ENCODE assay signal across 11 mouse cellular contexts in the genomic region with DNA sequence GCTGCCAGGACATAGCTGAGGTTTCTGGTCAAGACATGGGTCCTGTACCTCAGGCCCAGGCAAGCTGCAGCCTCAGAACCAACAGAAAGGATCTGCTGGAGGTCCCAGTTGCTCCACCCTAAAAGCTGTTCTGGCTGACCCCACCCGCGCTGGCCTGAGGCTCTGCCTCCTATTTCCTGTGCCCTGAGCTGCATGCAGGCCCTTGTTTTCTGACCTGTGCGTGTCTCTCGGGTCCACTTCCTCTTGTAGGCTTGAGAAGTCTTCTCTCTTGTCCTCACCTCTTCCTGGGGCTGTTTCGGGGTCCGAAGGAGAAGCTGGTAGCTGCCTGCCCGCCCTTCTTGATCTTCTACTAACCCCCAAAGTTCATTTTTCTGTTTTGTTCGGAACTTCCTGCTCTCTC. TPM values are rescaled to one million over a fixed set of nuclear protein-coding genes. Genes with fewer than 3 reads are reported as not detected.
DNase-seq lines count a peak whose midpoint lies in the region; ATAC-seq and TF ChIP-seq lines count a peak whose summit lies in the region.
"Had no signal": no experiment of that assay in that cellular context is flagged by ENCODE, and none has a peak within 500 bp of the region (broad histone marks: within the 10 kb centered on the region; RNA-seq: fewer than 3 reads in every experiment).

No protein-coding gene starts in this region.

- WGBS in spleen, adult 2 months: 35% methylated on average over 8 of the region's 8 CpGs
- 24% methylated on average over 8 of the region's 8 CpGs for WGBS in liver, embryonic 16.5 days (ENCODE audit: insufficient replicate concordance)
- WGBS in forebrain, postnatal 0 days: 83% methylated on average over 8 of the region's 8 CpGs

- DNase-seq in adrenal gland, postnatal 10 days: peak; percentile 35
- DNase-seq in adrenal gland, postnatal 4 days (ENCODE audit: low spot score in 2 of 2): no peak
- DNase-seq in spleen, adult 2 months (ENCODE audit: low read depth in 1 of 2, low spot score in 2 of 2): no peak
- DNase-seq in spleen, adult 12 weeks (ENCODE audit: low spot score): no peak
- peak; percentile 47 to 73 for DNase-seq in spleen, postnatal 4 days (ENCODE audit: low spot score in 2 of 2)
- no peak for DNase-seq in forebrain, postnatal 0 days

- H3K27me3 ChIP-seq in spleen, adult 2 months (ENCODE audit: control insufficient read depth, insufficient read depth, low read length): no peaks in the 10 kb centered on the region
- H3K27me3 ChIP-seq in liver, embryonic 16.5 days (ENCODE audit: control insufficient read depth, insufficient read depth, low read depth, low read length): peaks cover 2% of the 10 kb centered on the region
- no peaks in the 10 kb centered on the region for H3K27me3 ChIP-seq in forebrain, postnatal 0 days (ENCODE audit: insufficient read depth, low read length)

- H3K4me1 ChIP-seq in spleen, adult 2 months (ENCODE audit: control insufficient read depth, insufficient read depth, insufficient read length): peaks cover 10% of the 10 kb centered on the region; the same call in 1 of the 2 replicates
- H3K4me1 ChIP-seq in liver, embryonic 16.5 days (ENCODE audit: control insufficient read depth, low read depth, low read length): peaks cover 2% of the 10 kb centered on the region
- H3K4me1 ChIP-seq in forebrain, postnatal 0 days (ENCODE audit: insufficient read depth): 0 out of 2 replicates have a peak, but pooled peaks cover 2% of the 10 kb centered on the region

- no peaks in the 10 kb centered on the region for H3K36me3 ChIP-seq in spleen, adult 2 months (ENCODE audit: control insufficient read depth, insufficient read depth, low read length)
- no peaks in the 10 kb centered on the region for H3K36me3 ChIP-seq in liver, embryonic 16.5 days (ENCODE audit: control insufficient read depth, insufficient read depth)
- no peaks in the 10 kb centered on the region for H3K36me3 ChIP-seq in forebrain, postnatal 0 days (ENCODE audit: insufficient read depth)
- H3K36me3 ChIP-seq: embryonic facial prominence, embryonic 13.5 days had no signal

- H3K4me3 ChIP-seq in spleen, adult 2 months (ENCODE audit: extremely low read depth, insufficient read depth, insufficient read length): no peak overlapping the region
- H3K4me3 ChIP-seq in liver, embryonic 16.5 days (ENCODE audit: low read depth, low read length): no peak overlapping the region
- no peak overlapping the region for H3K4me3 ChIP-seq in forebrain, postnatal 0 days (ENCODE audit: low read depth, low read length)
- H3K4me3 ChIP-seq: embryonic facial prominence, embryonic 13.5 days; left cerebral cortex, adult 2 months had no signal

- H3K4me2 ChIP-seq in liver, embryonic 16.5 days (ENCODE audit: low read depth, low read length): 0 out of 2 replicates have a peak overlapping the region, but pooled peaks have one; percentile 31
- H3K4me2 ChIP-seq in forebrain, postnatal 0 days (ENCODE audit: low read depth): no peak overlapping the region
- H3K4me2 ChIP-seq: embryonic facial prominence, embryonic 13.5 days had no signal

- no peak for TF ChIP-seq CTCF in spleen, adult 2 months (IDR thresholded peaks at IDR 0.05; ENCODE audit: extremely low read depth, insufficient read depth, insufficient read length, insufficient replicate concordance)
- TF ChIP-seq CTCF in forebrain, postnatal 0 days (IDR thresholded peaks at IDR 0.05; ENCODE audit: low read depth): no peak

- H3K9me3 ChIP-seq in liver, embryonic 16.5 days (replicated peaks; ENCODE audit: control insufficient read depth, low read length): no peaks in the 10 kb centered on the region
- no peaks in the 10 kb centered on the region for H3K9me3 ChIP-seq in forebrain, postnatal 0 days (ENCODE audit: low read length)
- H3K9me3 ChIP-seq: embryonic facial prominence, embryonic 13.5 days had no signal

- peak; percentile 35; the same call in 1 of the 2 replicates for ATAC-seq in liver, embryonic 16.5 days (ENCODE audit: low read depth)
- no peak for ATAC-seq in forebrain, postnatal 0 days
- ATAC-seq in cerebellum, adult (ENCODE audit: insufficient number of reproducible peaks, low FRiP score, low TSS enrichment): no peak

- H3K9ac ChIP-seq in liver, embryonic 16.5 days (ENCODE audit: low read depth, low read length): peak overlapping the region; percentile 17; the same call in 1 of the 2 replicates
- no peak overlapping the region for H3K9ac ChIP-seq in forebrain, postnatal 0 days
- H3K9ac ChIP-seq: embryonic facial prominence, embryonic 13.5 days had no signal

- peak overlapping the region; percentile 40; the same call in 1 of the 2 replicates for H3K27ac ChIP-seq in spleen, adult 2 months (ENCODE audit: insufficient read depth, low read length)
- H3K27ac ChIP-seq in liver, embryonic 16.5 days (ENCODE audit: low read length): peak overlapping the region; percentile 71
- H3K27ac ChIP-seq in forebrain, postnatal 0 days (ENCODE audit: low read depth, low read length): no peak overlapping the region
- H3K27ac ChIP-seq: embryonic facial prominence, embryonic 13.5 days; left cerebral cortex, adult 2 months had no signal

- TF ChIP-seq POLR2A in spleen, adult 2 months (IDR thresholded peaks at IDR 0.05; ENCODE audit: low read depth, low read length): no peak

RNA-seq across cellular contexts. Expression of gene Cebpe, which starts 0.9 kb away (rescaled TPM):
- under 1 TPM; 0.57 to 0.70 TPM for total RNA-seq in adrenal gland, postnatal 10 days (2021)
- 1 to 10 TPM in 1 of 2 experiments, under 1 TPM in 1; 0.78 to 1.6 TPM for total RNA-seq in adrenal gland, postnatal 4 days (2021)
- polyA plus RNA-seq in spleen, adult 2 months (2012; rRNA removed): 5.2 and 5.9 TPM in 2 replicates
- polyA plus RNA-seq in liver, embryonic 16.5 days (2015; fragmentation: Nextera tagmentation; extraction: Ambion mirVana): 10.4 and 11.7 TPM in 2 replicates
- total RNA-seq in forebrain, postnatal 0 days (2014; rRNA removed): 0.38 TPM in 1 of 2 replicates, not detected in the other
- polyA plus RNA-seq in forebrain, postnatal 0 days (2015; fragmentation: Nextera tagmentation; extraction: Ambion mirVana): not detected in 2 replicates
- total RNA-seq: left cerebral cortex, adult 2 months had no signal
- polyA plus RNA-seq: C2C12; embryonic facial prominence, embryonic 13.5 days had no signal

RNA-seq across cellular contexts. Expression of gene Gm29776, which starts 14.2 kb away (rescaled TPM):
- total RNA-seq in adrenal gland, postnatal 10 days (2021): not detected
- under 1 TPM; 0.11 TPM for total RNA-seq in adrenal gland, postnatal 4 days (2021)
- polyA plus RNA-seq in spleen, adult 2 months (2012; rRNA removed): 0.04 and 0.07 TPM in 2 replicates
- polyA plus RNA-seq in liver, embryonic 16.5 days (2015; fragmentation: Nextera tagmentation; extraction: Ambion mirVana): 0.05 and 0.06 TPM in 2 replicates
- 0.14 and 0.15 TPM in 2 replicates for total RNA-seq in forebrain, postnatal 0 days (2014; rRNA removed)
- polyA plus RNA-seq in forebrain, postnatal 0 days (2015; fragmentation: Nextera tagmentation; extraction: Ambion mirVana): 0.06 and 0.13 TPM in 2 replicates
- total RNA-seq: left cerebral cortex, adult 2 months had no signal
- polyA plus RNA-seq: C2C12 had no signal

RNA-seq across cellular contexts. Expression of gene Acin1, which starts 26.1 kb away (rescaled TPM):
- total RNA-seq in adrenal gland, postnatal 10 days (2021): 100 to 1,000 TPM; 132 to 167 TPM
- total RNA-seq in adrenal gland, postnatal 4 days (2021): 100 to 1,000 TPM; 252 to 273 TPM
- polyA plus RNA-seq in spleen, adult 2 months (2012; rRNA removed): 126 and 130 TPM in 2 replicates
- 43.5 and 45.1 TPM in 2 replicates for polyA plus RNA-seq in liver, embryonic 16.5 days (2015; fragmentation: Nextera tagmentation; extraction: Ambion mirVana)
- total RNA-seq in forebrain, postnatal 0 days (2014; rRNA removed): 143 and 147 TPM in 2 replicates
- polyA plus RNA-seq in forebrain, postnatal 0 days (2015; fragmentation: Nextera tagmentation; extraction: Ambion mirVana): 80.7 and 97.0 TPM in 2 replicates

RNA-seq across cellular contexts. Expression of gene 1700123O20Rik, which starts 26.8 kb away (rescaled TPM):
- total RNA-seq in adrenal gland, postnatal 10 days (2021): 10 to 100 TPM; 35.5 to 36.6 TPM
- 10 to 100 TPM; 38.2 to 43.0 TPM for total RNA-seq in adrenal gland, postnatal 4 days (2021)
- polyA plus RNA-seq in spleen, adult 2 months (2012; rRNA removed): 32.9 and 66.9 TPM in 2 replicates
- 40.2 and 42.6 TPM in 2 replicates for polyA plus RNA-seq in liver, embryonic 16.5 days (2015; fragmentation: Nextera tagmentation; extraction: Ambion mirVana)
- total RNA-seq in forebrain, postnatal 0 days (2014; rRNA removed): 32.0 and 36.2 TPM in 2 replicates
- 66.6 and 70.7 TPM in 2 replicates for polyA plus RNA-seq in forebrain, postnatal 0 days (2015; fragmentation: Nextera tagmentation; extraction: Ambion mirVana)

Comparison
In these comparisons a context has a peak if more than half of its experiments do, and no peak if none do; other contexts are left out.
1. DNase-seq: peak in adrenal gland, postnatal 10 days (single experiment) and spleen, postnatal 4 days (2 of 2); none in adrenal gland, postnatal 4 days (0 of 2), spleen, adult 2 months (0 of 2), spleen, adult 12 weeks (single experiment) and forebrain, postnatal 0 days (single experiment).